Mouse (Mus musculus): ENCODE data around the gene Zfc3h1. TPM values are rescaled to one million over a fixed set of nuclear protein-coding genes. Genes with fewer than 3 reads are reported as not detected.

Gene Zfc3h1
- 31.4 and 54.0 TPM in 2 replicates for total RNA-seq (2017)

- peak; percentile 94 to 96 for ATAC-seq (replicated peaks in 1 of 2; ENCODE audit: insufficient read depth in 1 of 2, low FRiP score in 2 of 2, low TSS enrichment in 1 of 2, low read depth in 1 of 2, poor library complexity in 2 of 2, severe bottlenecking in 2 of 2)
These were observed at the start of gene Zfc3h1, which contains the start of gene Thap2 for GRCm38 (mm10) chr10:115384221-115385017. TSS of gene Zfc3h1 (plus strand) at chr10:115384959. TSS of gene Thap2 (minus strand) at chr10:115384443.

- ATAC-seq (replicated peaks in 1 of 2; ENCODE audit: insufficient read depth in 1 of 2, low FRiP score in 2 of 2, low TSS enrichment in 1 of 2, low read depth in 1 of 2, poor library complexity in 2 of 2, severe bottlenecking in 2 of 2), result no peak
These were observed 47.9 kb upstream of the Zfc3h1 start for GRCm38 (mm10) chr10:115336901-115337300.

- ATAC-seq (replicated peaks in 1 of 2; ENCODE audit: insufficient read depth in 1 of 2, low FRiP score in 2 of 2, low TSS enrichment in 1 of 2, low read depth in 1 of 2, poor library complexity in 2 of 2, severe bottlenecking in 2 of 2), result no peak
These were observed 44.9 kb upstream of the Zfc3h1 start for GRCm38 (mm10) chr10:115339820-115340328.

GRCm38 (mm10) chr10:115342771-115343425 lies 41.9 kb upstream of the Zfc3h1 start:
- peak; percentile 49 to 72; a peak in 3 of 4 replicates for ATAC-seq (replicated peaks in 1 of 2; ENCODE audit: insufficient read depth in 1 of 2, low FRiP score in 2 of 2, low TSS enrichment in 1 of 2, low read depth in 1 of 2, poor library complexity in 2 of 2, severe bottlenecking in 2 of 2)

GRCm38 (mm10) chr10:115346444-115346843 lies 38.3 kb upstream of the Zfc3h1 start:
- no peak for ATAC-seq (replicated peaks in 1 of 2; ENCODE audit: insufficient read depth in 1 of 2, low FRiP score in 2 of 2, low TSS enrichment in 1 of 2, low read depth in 1 of 2, poor library complexity in 2 of 2, severe bottlenecking in 2 of 2)

GRCm38 (mm10) chr10:115348131-115348530 lies 36.6 kb upstream of the Zfc3h1 start:
- no peak for ATAC-seq (replicated peaks in 1 of 2; ENCODE audit: insufficient read depth in 1 of 2, low FRiP score in 2 of 2, low TSS enrichment in 1 of 2, low read depth in 1 of 2, poor library complexity in 2 of 2, severe bottlenecking in 2 of 2)

GRCm38 (mm10) chr10:115349029-115349428 lies 35.7 kb upstream of the Zfc3h1 start:
- no peak for ATAC-seq (replicated peaks in 1 of 2; ENCODE audit: insufficient read depth in 1 of 2, low FRiP score in 2 of 2, low TSS enrichment in 1 of 2, low read depth in 1 of 2, poor library complexity in 2 of 2, severe bottlenecking in 2 of 2)

- ATAC-seq (replicated peaks in 1 of 2; ENCODE audit: insufficient read depth in 1 of 2, low FRiP score in 2 of 2, low TSS enrichment in 1 of 2, low read depth in 1 of 2, poor library complexity in 2 of 2, severe bottlenecking in 2 of 2), result no peak
These were observed 35.2 kb upstream of the Zfc3h1 start for GRCm38 (mm10) chr10:115349509-115349908.

- ATAC-seq (replicated peaks in 1 of 2; ENCODE audit: insufficient read depth in 1 of 2, low FRiP score in 2 of 2, low TSS enrichment in 1 of 2, low read depth in 1 of 2, poor library complexity in 2 of 2, severe bottlenecking in 2 of 2), result peak in 1 of 2 experiments; percentile 42; a peak in 1 of 4 replicates
These were observed 33.9 kb upstream of the Zfc3h1 start for GRCm38 (mm10) chr10:115350810-115351397.

- ATAC-seq (replicated peaks in 1 of 2; ENCODE audit: insufficient read depth in 1 of 2, low FRiP score in 2 of 2, low TSS enrichment in 1 of 2, low read depth in 1 of 2, poor library complexity in 2 of 2, severe bottlenecking in 2 of 2), result no peak
These were observed 30.2 kb upstream of the Zfc3h1 start for GRCm38 (mm10) chr10:115354553-115354952.

GRCm38 (mm10) chr10:115355016-115355415 lies 29.7 kb upstream of the Zfc3h1 start:
- ATAC-seq (replicated peaks in 1 of 2; ENCODE audit: insufficient read depth in 1 of 2, low FRiP score in 2 of 2, low TSS enrichment in 1 of 2, low read depth in 1 of 2, poor library complexity in 2 of 2, severe bottlenecking in 2 of 2), result no peak

GRCm38 (mm10) chr10:115356106-115356505 lies 28.7 kb upstream of the Zfc3h1 start:
- no peak for ATAC-seq (replicated peaks in 1 of 2; ENCODE audit: insufficient read depth in 1 of 2, low FRiP score in 2 of 2, low TSS enrichment in 1 of 2, low read depth in 1 of 2, poor library complexity in 2 of 2, severe bottlenecking in 2 of 2)

GRCm38 (mm10) chr10:115358216-115358919 lies 26.4 kb upstream of the Zfc3h1 start:
- no peak for ATAC-seq (replicated peaks in 1 of 2; ENCODE audit: insufficient read depth in 1 of 2, low FRiP score in 2 of 2, low TSS enrichment in 1 of 2, low read depth in 1 of 2, poor library complexity in 2 of 2, severe bottlenecking in 2 of 2)

GRCm38 (mm10) chr10:115359066-115359465 lies 25.7 kb upstream of the Zfc3h1 start:
- no peak for ATAC-seq (replicated peaks in 1 of 2; ENCODE audit: insufficient read depth in 1 of 2, low FRiP score in 2 of 2, low TSS enrichment in 1 of 2, low read depth in 1 of 2, poor library complexity in 2 of 2, severe bottlenecking in 2 of 2)

- ATAC-seq (replicated peaks in 1 of 2; ENCODE audit: insufficient read depth in 1 of 2, low FRiP score in 2 of 2, low TSS enrichment in 1 of 2, low read depth in 1 of 2, poor library complexity in 2 of 2, severe bottlenecking in 2 of 2), result peak; percentile 95 to 97
These were observed 22.7 kb upstream of the Zfc3h1 start, which contains the start of gene Tmem19 for GRCm38 (mm10) chr10:115361840-115362622. TSS of gene Tmem19 (minus strand) at chr10:115362501.

GRCm38 (mm10) chr10:115362623-115362964 lies 22.2 kb upstream of the Zfc3h1 start:
- peak; percentile 13 to 32 for ATAC-seq (replicated peaks in 1 of 2; ENCODE audit: insufficient read depth in 1 of 2, low FRiP score in 2 of 2, low TSS enrichment in 1 of 2, low read depth in 1 of 2, poor library complexity in 2 of 2, severe bottlenecking in 2 of 2)

GRCm38 (mm10) chr10:115363151-115363550 lies 21.6 kb upstream of the Zfc3h1 start:
- ATAC-seq (replicated peaks in 1 of 2; ENCODE audit: insufficient read depth in 1 of 2, low FRiP score in 2 of 2, low TSS enrichment in 1 of 2, low read depth in 1 of 2, poor library complexity in 2 of 2, severe bottlenecking in 2 of 2), result no peak
